Mouse (Mus musculus): Measurements from ENCODE around the gene Rps12-ps3. TPM values are rescaled to one million over a fixed set of nuclear protein-coding genes. Genes with fewer than 3 reads are reported as not detected.

Gene Rps12-ps3
- total and polyA plus RNA-seq, 3 experiments = 662 to 4,283 TPM; not detected in 1

- Histone ChIP-seq H3K36me3 (ENCODE audit: control insufficient read depth in 1 of 2, insufficient read depth in 2 of 2, low read length in 2 of 2) (peaks cover 0 to 41% of the 10 kb centered on the region in 2 experiments; a peak in 3 of 4 replicates), H3K4me3 (ENCODE audit: control insufficient read depth in 1 of 2, insufficient read depth in 1 of 2, low read depth in 2 of 2, low read length in 2 of 2) (no peak overlapping the region), H3K27ac (ENCODE audit: control insufficient read depth, low read depth, low read length) (peak overlapping the region; percentile 27; the same call in 1 of the 2 replicates), H3K4me1 (ENCODE audit: control insufficient read depth in 1 of 2, insufficient read depth in 2 of 2, low read length in 2 of 2) (peaks cover 10 to 17% of the 10 kb centered on the region in 2 experiments), H3K27me3 (ENCODE audit: control insufficient read depth in 1 of 2, insufficient read depth in 2 of 2, low read length in 2 of 2) (no peaks in the 10 kb centered on the region), H3K9me3 (replicated peaks; ENCODE audit: insufficient read depth, low read length) (no peaks in the 10 kb centered on the region), H3K9ac (ENCODE audit: control insufficient read depth, low read depth, low read length, poor library complexity, severe bottlenecking) (no peak overlapping the region), H3K79me2 (ENCODE audit: control insufficient read depth, insufficient read depth, low read length, poor library complexity) (no peaks in the 10 kb centered on the region)
- DNase-seq (ENCODE audit: low read depth, low spot score) = peak; percentile 75
- TF ChIP-seq ZKSCAN1 (IDR thresholded peaks at IDR 0.05; ENCODE audit: low read depth, low read length) (no peak), CHD2 (IDR thresholded peaks at IDR 0.05; ENCODE audit: low read length) (no peak), USF2 (IDR thresholded peaks at IDR 0.05; ENCODE audit: borderline replicate concordance in 1 of 2, insufficient read depth in 1 of 2, low read depth in 1 of 2, low read length in 2 of 2) (no peak), CTCF (IDR thresholded peaks at IDR 0.05 in 2 of 3, conservative IDR thresholded peaks at IDR 0.05 in 1 of 3; ENCODE audit: control insufficient read depth in 1 of 3, insufficient read depth in 1 of 3, low read depth in 2 of 3, low read length in 3 of 3, poor library complexity in 1 of 3, severe bottlenecking in 1 of 3) (no peak), NELFE (IDR thresholded peaks at IDR 0.05; ENCODE audit: low read depth, low read length) (no peak), GABPA (IDR thresholded peaks at IDR 0.05; ENCODE audit: low read depth, low read length) (no peak), POLR2AphosphoS2 (IDR thresholded peaks at IDR 0.05; ENCODE audit: low read length) (no peak; the same call in 1 of the 2 replicates), SMC3 (IDR thresholded peaks at IDR 0.05; ENCODE audit: low read depth, low read length) (no peak), MAX (IDR thresholded peaks at IDR 0.05; ENCODE audit: low read length) (no peak), MAZ (IDR thresholded peaks at IDR 0.05; ENCODE audit: low read depth, low read length) (no peak), MEF2A (IDR thresholded peaks at IDR 0.05; ENCODE audit: extremely low read depth, insufficient replicate concordance, low read depth, low read length, poor library complexity, severe bottlenecking) (no peak), ZMIZ1 (IDR thresholded peaks at IDR 0.05; ENCODE audit: low read depth, low read length) (no peak), ELF1 (IDR thresholded peaks at IDR 0.05; ENCODE audit: low read depth, low read length) (no peak), MAFK (IDR thresholded peaks at IDR 0.05; ENCODE audit: borderline replicate concordance, low read depth, low read length) (no peak), SIN3A (IDR thresholded peaks at IDR 0.05; ENCODE audit: low read length) (no peak), TAL1 (IDR thresholded peaks at IDR 0.05; ENCODE audit: low read length) (peak; percentile 6; the same call in 1 of the 2 replicates), JUND (IDR thresholded peaks at IDR 0.05; ENCODE audit: low read depth, low read length) (no peak), MYB (IDR thresholded peaks at IDR 0.05; ENCODE audit: low read depth, low read length) (peak; percentile 19; the same call in 1 of the 2 replicates), KAT2A (conservative IDR thresholded peaks at IDR 0.05; ENCODE audit: low read depth, low read length) (no peak), ETS1 (IDR thresholded peaks at IDR 0.05; ENCODE audit: low read depth, low read length) (peak; percentile 49; the same call in 1 of the 2 replicates), MXI1 (IDR thresholded peaks at IDR 0.05; ENCODE audit: low read depth, low read length) (no peak), TBP (IDR thresholded peaks at IDR 0.05; ENCODE audit: low read depth, low read length) (peak; percentile 59; the same call in 1 of the 2 replicates), GATA1 (IDR thresholded peaks at IDR 0.05; ENCODE audit: low read depth, low read length) (peak; percentile 74), POLR2A (IDR thresholded peaks at IDR 0.05; ENCODE audit: control insufficient read depth in 1 of 2, insufficient read depth in 1 of 2, low read depth in 1 of 2, low read length in 2 of 2, poor library complexity in 1 of 2) (no peak), TCF12 (IDR thresholded peaks at IDR 0.05; ENCODE audit: low read depth, low read length) (peak; percentile 27; the same call in 1 of the 2 replicates), UBTF (IDR thresholded peaks at IDR 0.05; ENCODE audit: borderline replicate concordance, insufficient read depth, low read depth, low read length) (no peak), ZNF384 (IDR thresholded peaks at IDR 0.05; ENCODE audit: low read depth, low read length) (no peak), ZC3H11A (IDR thresholded peaks at IDR 0.05; ENCODE audit: low read depth, low read length) (no peak), RCOR1 (IDR thresholded peaks at IDR 0.05; ENCODE audit: low read depth, low read length) (no peak; the same call in 1 of the 2 replicates), BHLHE40 (IDR thresholded peaks at IDR 0.05; ENCODE audit: borderline replicate concordance, low read depth, low read length) (no peak), E2F4 (IDR thresholded peaks at IDR 0.05; ENCODE audit: borderline replicate concordance, low read depth, low read length) (no peak), CHD1 (IDR thresholded peaks at IDR 0.05; ENCODE audit: low read depth, low read length) (no peak), HCFC1 (IDR thresholded peaks at IDR 0.05; ENCODE audit: low read depth, low read length) (no peak), NRF1 (IDR thresholded peaks at IDR 0.05; ENCODE audit: insufficient read depth, low read depth, low read length, poor library complexity, severe bottlenecking) (no peak), USF1 (IDR thresholded peaks at IDR 0.05; ENCODE audit: low read depth, low read length) (no peak), RAD21 (IDR thresholded peaks at IDR 0.05; ENCODE audit: low read depth, low read length) (no peak), MYC (IDR thresholded peaks at IDR 0.05; ENCODE audit: low read depth, low read length) (no peak), POLR2AphosphoS5 (IDR thresholded peaks at IDR 0.05; ENCODE audit: borderline replicate concordance, low read depth, low read length) (no peak)
These were observed 33.0 kb upstream of the Rps12-ps3 start for GRCm38 (mm10) chr19:59289042-59289441.

Data from MEL (cell line).